Comparison of ENCODE assay signal across 19 mouse cellular contexts in the genomic region with DNA sequence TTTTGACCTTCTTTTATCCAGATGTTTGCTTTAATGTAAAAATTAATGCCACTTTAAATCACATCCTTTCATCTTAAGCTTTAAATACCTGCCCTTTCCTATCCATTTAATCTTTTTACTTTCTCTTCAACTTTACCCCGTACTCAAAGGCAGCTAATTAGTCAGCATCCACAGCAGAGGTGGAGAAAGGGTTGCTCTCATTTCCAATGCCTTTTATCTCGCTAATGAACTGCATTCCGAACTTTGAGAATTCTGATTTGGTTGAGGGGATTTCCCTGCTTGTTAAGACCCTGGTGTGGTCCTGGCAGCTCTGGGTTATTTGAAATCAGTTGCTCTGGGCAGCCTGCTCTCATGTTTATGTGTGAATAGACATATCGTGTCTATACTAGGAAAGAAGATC.
DNase-seq lines count a peak whose midpoint lies in the region; ATAC-seq and TF ChIP-seq lines count a peak whose summit lies in the region.
"Had no signal": no experiment of that assay in that cellular context is flagged by ENCODE, and none has a peak within 500 bp of the region (broad histone marks: within the 10 kb centered on the region; RNA-seq: fewer than 3 reads in every experiment).

No protein-coding gene starts in this region.

- no peak overlapping the region for H3K27ac ChIP-seq in midbrain, embryonic 15.5 days
- no peak overlapping the region for H3K27ac ChIP-seq in midbrain, embryonic 10.5 days (replicated peaks)
- H3K27ac ChIP-seq in layer of hippocampus, adult 2 months: no peak overlapping the region
- H3K27ac ChIP-seq: embryonic facial prominence, embryonic 15.5 days; heart, embryonic 10.5 days; limb, embryonic 12.5 days; liver, embryonic 13.5 days; neural tube, embryonic 13.5 days had no signal

- no peak for TF ChIP-seq CTCF in layer of hippocampus, adult 2 months (conservative IDR thresholded peaks at IDR 0.05)

- no peaks in the 10 kb centered on the region for H3K9me3 ChIP-seq in midbrain, embryonic 15.5 days
- H3K9me3 ChIP-seq in midbrain, embryonic 10.5 days (replicated peaks): no peaks in the 10 kb centered on the region
- H3K9me3 ChIP-seq: embryonic facial prominence, embryonic 15.5 days; heart, embryonic 10.5 days; limb, embryonic 12.5 days; liver, embryonic 13.5 days; neural tube, embryonic 13.5 days had no signal

- ATAC-seq in midbrain, embryonic 15.5 days (replicated peaks): peak; percentile 27; the same call in 1 of the 2 replicates

- no peak overlapping the region for H3K4me2 ChIP-seq in midbrain, embryonic 15.5 days
- H3K4me2 ChIP-seq: embryonic facial prominence, embryonic 15.5 days; limb, embryonic 12.5 days; liver, embryonic 13.5 days; lung, embryonic 14.5 days; neural tube, embryonic 13.5 days had no signal

- H3K4me3 ChIP-seq in midbrain, embryonic 15.5 days: no peak overlapping the region
- no peak overlapping the region for H3K4me3 ChIP-seq in midbrain, embryonic 10.5 days
- no peak overlapping the region for H3K4me3 ChIP-seq in layer of hippocampus, adult 2 months
- H3K4me3 ChIP-seq: embryonic facial prominence, embryonic 15.5 days; heart, embryonic 10.5 days; limb, embryonic 12.5 days; liver, embryonic 13.5 days; neural tube, embryonic 13.5 days had no signal

- no peak for DNase-seq in midbrain, embryonic 10.5 days (ENCODE audit: low spot score)
- DNase-seq in Muller cell, postnatal 12 days (ENCODE audit: inconsistent ontology term): peak; percentile 75
- DNase-seq in embryo, embryonic 11 days: peak; percentile 5
- DNase-seq in gastrocnemius, postnatal 36 days: no peak
- DNase-seq in layer of hippocampus, adult 2 months (ENCODE audit: low spot score in 2 of 2): no peak
- DNase-seq in layer of hippocampus, postnatal 14 days (ENCODE audit: low spot score in 2 of 2): no peak
- DNase-seq: adrenal gland, postnatal 36 days; B cell, adult 2 months; cerebellum, adult 2 months; kidney, postnatal 4 days; liver, embryonic 13.5 days; lung, embryonic 14.5 days; lung, postnatal 36 days; thymus, adult 2 months had no signal

- WGBS in midbrain, embryonic 15.5 days: 10% methylated on average over 4 of the region's 4 CpGs
- WGBS in midbrain, embryonic 10.5 days: 13% methylated on average over 4 of the region's 4 CpGs

- no peaks in the 10 kb centered on the region for H3K27me3 ChIP-seq in midbrain, embryonic 15.5 days (replicated peaks)
- no peaks in the 10 kb centered on the region for H3K27me3 ChIP-seq in midbrain, embryonic 10.5 days (ENCODE audit: low read depth, poor library complexity, severe bottlenecking)
- H3K27me3 ChIP-seq: embryonic facial prominence, embryonic 15.5 days; limb, embryonic 12.5 days; liver, embryonic 13.5 days; neural tube, embryonic 13.5 days had no signal

- H3K36me3 ChIP-seq in midbrain, embryonic 15.5 days (replicated peaks): no peaks in the 10 kb centered on the region
- H3K36me3 ChIP-seq in midbrain, embryonic 10.5 days: no peaks in the 10 kb centered on the region
- H3K36me3 ChIP-seq: embryonic facial prominence, embryonic 15.5 days; heart, embryonic 10.5 days; limb, embryonic 12.5 days; liver, embryonic 13.5 days; neural tube, embryonic 13.5 days had no signal

- H3K9ac ChIP-seq in midbrain, embryonic 15.5 days: no peak overlapping the region
- H3K9ac ChIP-seq: embryonic facial prominence, embryonic 15.5 days; limb, embryonic 12.5 days; liver, embryonic 13.5 days; lung, embryonic 14.5 days; neural tube, embryonic 13.5 days had no signal

- intact Hi-C loops in gastrocnemius, postnatal 36 days (cut with DNase I): no loop called here

- H3K4me1 ChIP-seq in midbrain, embryonic 15.5 days: no peaks in the 10 kb centered on the region
- peaks cover 5% of the 10 kb centered on the region for H3K4me1 ChIP-seq in midbrain, embryonic 10.5 days
- H3K4me1 ChIP-seq: embryonic facial prominence, embryonic 15.5 days; heart, embryonic 10.5 days; limb, embryonic 12.5 days; liver, embryonic 13.5 days; neural tube, embryonic 13.5 days had no signal

Comparison
In these comparisons a context has a peak if more than half of its experiments do, and no peak if none do; other contexts are left out.
1. DNase-seq: peak in Muller cell, postnatal 12 days (single experiment) and embryo, embryonic 11 days (single experiment); none in midbrain, embryonic 10.5 days (single experiment), gastrocnemius, postnatal 36 days (0 of 2), layer of hippocampus, adult 2 months (0 of 2) and layer of hippocampus, postnatal 14 days (0 of 2).